Mouse (Mus musculus) spleen, adult 2 months (tissue): Measurements from ENCODE around the gene Sidt1.

ENCODE experiments used
- CTCF ChIP-seq: fragments of 200-500 bp; IDR thresholded peaks from 2 replicates; pipeline ENCODE4 v1.5.1; 2011; ENCODE audit warnings: mild to moderate bottlenecking, inconsistent platforms; ENCODE audit not compliant: insufficient read depth, insufficient read length, insufficient replicate concordance; ENCODE audit errors: extremely low read depth
- POLR2A ChIP-seq: fragments of 200-500 bp; IDR thresholded peaks from 2 replicates; pipeline ENCODE4 v1.6.1; 2011; ENCODE audit warnings: low read depth, low read length, inconsistent platforms

- TF ChIP-seq POLR2A (no peak), CTCF (no peak)
These were observed 127.0 kb downstream of the Sidt1 start for GRCm38 (mm10) chr16:44205973-44206372.
